Comparison of ENCODE assay signal across 10 mouse cellular contexts in the genomic region with DNA sequence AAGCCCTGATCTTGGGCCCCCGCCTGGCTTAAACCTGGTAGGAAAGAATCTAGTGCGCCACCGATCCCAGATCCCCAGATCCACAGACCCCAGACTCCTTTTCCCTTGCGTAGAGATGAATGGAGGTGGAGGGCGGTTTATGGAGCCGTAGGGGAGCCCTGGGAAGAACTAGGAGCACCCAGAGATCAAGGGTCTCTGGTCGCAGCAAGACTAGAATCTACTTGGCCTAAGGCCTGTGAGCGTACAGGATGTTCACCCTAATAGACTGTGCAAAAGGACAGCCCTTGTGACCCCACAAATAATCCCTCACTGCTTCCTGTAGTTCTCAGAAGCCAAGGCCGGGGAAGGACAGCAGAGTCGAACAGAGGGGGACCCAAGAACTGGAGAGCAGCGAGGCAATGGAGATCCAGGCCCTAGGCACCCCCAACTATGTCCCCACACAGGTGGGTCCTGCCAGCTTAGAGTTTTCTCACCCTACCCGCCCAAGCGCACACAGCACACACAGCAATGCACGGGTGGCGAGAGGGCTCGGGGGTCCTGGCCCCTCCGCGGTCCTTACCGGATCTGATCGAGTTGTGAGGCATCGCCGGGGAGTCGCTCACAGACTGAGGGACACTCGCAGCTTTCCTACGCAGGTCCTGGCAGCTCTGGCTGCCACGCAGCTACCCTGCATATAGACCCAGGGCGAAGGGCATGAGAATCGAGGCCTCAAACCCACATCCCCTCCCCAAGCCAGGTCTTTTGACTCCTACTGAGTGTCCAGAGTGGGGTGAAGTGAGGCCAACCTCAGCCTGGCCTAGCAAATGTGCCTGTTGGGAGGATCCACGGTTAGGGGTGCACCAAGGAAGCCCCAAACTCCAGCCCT. TPM values are rescaled to one million over a fixed set of nuclear protein-coding genes. Genes with fewer than 3 reads are reported as not detected.
DNase-seq lines count a peak whose midpoint lies in the region; ATAC-seq lines count a peak whose summit lies in the region.
"Had no signal": no experiment of that assay in that cellular context is flagged by ENCODE, and none has a peak within 500 bp of the region (broad histone marks: within the 10 kb centered on the region; RNA-seq: fewer than 3 reads in every experiment).

No protein-coding gene starts in this region.

- ATAC-seq in hindbrain, embryonic 16.5 days: peak; percentile 27
- ATAC-seq in midbrain, embryonic 11.5 days (ENCODE audit: low FRiP score): peak; percentile 14

- no peaks in the 10 kb centered on the region for H3K9me3 ChIP-seq in hindbrain, embryonic 16.5 days (ENCODE audit: control insufficient read depth, low read length)
- H3K9me3 ChIP-seq in midbrain, embryonic 11.5 days (ENCODE audit: control insufficient read depth, low read length): no peaks in the 10 kb centered on the region

- peak overlapping the region; percentile 45 for H3K4me3 ChIP-seq in hindbrain, embryonic 16.5 days (ENCODE audit: low read length)
- H3K4me3 ChIP-seq in midbrain, embryonic 11.5 days (ENCODE audit: low read depth, low read length): peak overlapping the region; percentile 37
- H3K4me3 ChIP-seq: myocyte had no signal

- peak; percentile 86 for DNase-seq in heart, adult 11 months
- no peak for DNase-seq in heart, postnatal 10 days
- DNase-seq in ZHBTc4 (ENCODE audit: low read depth, low spot score): peak; percentile 26
- DNase-seq in midbrain, embryonic 11.5 days (ENCODE audit: low spot score, missing footprints): peak; percentile 95
- DNase-seq in thymus, postnatal 25 days: no peak
- no peak for DNase-seq in testis, postnatal 14 days (ENCODE audit: low spot score)
- DNase-seq in frontal cortex, postnatal 36 days (ENCODE audit: low spot score in 2 of 2): no peak
- DNase-seq: layer of hippocampus, adult 9-11 months had no signal

- H3K4me2 ChIP-seq in hindbrain, embryonic 16.5 days (ENCODE audit: low read length): peak overlapping the region; percentile 67
- peak overlapping the region; percentile 56 for H3K4me2 ChIP-seq in midbrain, embryonic 11.5 days

- H3K27me3 ChIP-seq in hindbrain, embryonic 16.5 days (replicated peaks; ENCODE audit: control insufficient read depth, insufficient read depth, low read length): peaks cover 27% of the 10 kb centered on the region
- peaks cover 55% of the 10 kb centered on the region for H3K27me3 ChIP-seq in midbrain, embryonic 11.5 days (ENCODE audit: control insufficient read depth, insufficient read depth, low read length)

- H3K9ac ChIP-seq in hindbrain, embryonic 16.5 days (ENCODE audit: low read depth, low read length): peak overlapping the region; percentile 65
- peak overlapping the region; percentile 54 for H3K9ac ChIP-seq in midbrain, embryonic 11.5 days (ENCODE audit: low read length)

- no peaks in the 10 kb centered on the region for H3K36me3 ChIP-seq in hindbrain, embryonic 16.5 days (ENCODE audit: control insufficient read depth, insufficient read depth, low read length)
- H3K36me3 ChIP-seq in midbrain, embryonic 11.5 days (ENCODE audit: control insufficient read depth, insufficient read depth, low read length): no peaks in the 10 kb centered on the region

- H3K4me1 ChIP-seq in hindbrain, embryonic 16.5 days (ENCODE audit: control insufficient read depth, insufficient read depth, low read depth, low read length): peaks cover 9% of the 10 kb centered on the region
- peaks cover 13% of the 10 kb centered on the region for H3K4me1 ChIP-seq in midbrain, embryonic 11.5 days (ENCODE audit: control insufficient read depth, insufficient read depth, low read length)

- intact Hi-C loops in heart, postnatal 10 days (cut with DNase I): loop anchor here (5.0 kb wide), 1 partner anchor 53 kb away; no protein-coding TSS in a partner anchor

- H3K27ac ChIP-seq in hindbrain, embryonic 16.5 days (ENCODE audit: low read depth, low read length): peak overlapping the region; percentile 63
- H3K27ac ChIP-seq in midbrain, embryonic 11.5 days (ENCODE audit: low read depth, low read length): no peak overlapping the region

- WGBS in hindbrain, embryonic 16.5 days: 17% methylated on average over 29 of the region's 29 CpGs
- WGBS in midbrain, embryonic 11.5 days: 3% methylated on average over 29 of the region's 29 CpGs

RNA-seq across cellular contexts. Expression of a gene that starts 0.7 kb away (rescaled TPM):
- total RNA-seq in heart, postnatal 10 days (2021): not detected
- 21.2 and 24.0 TPM in 2 replicates for polyA plus RNA-seq in hindbrain, embryonic 16.5 days (2015; fragmentation: Nextera tagmentation; extraction: Ambion mirVana)
- 3.1 and 3.4 TPM in 2 replicates for polyA plus RNA-seq in midbrain, embryonic 11.5 days (2014; fragmentation: Nextera tagmentation; extraction: Ambion mirVana)
- polyA plus RNA-seq: myocyte had no signal

Comparison
In these comparisons a context has a peak if more than half of its experiments do, and no peak if none do; other contexts are left out.
1. DNase-seq: peak in heart, adult 11 months (single experiment), ZHBTc4 (single experiment) and midbrain, embryonic 11.5 days (single experiment); none in heart, postnatal 10 days (0 of 2), thymus, postnatal 25 days (single experiment), testis, postnatal 14 days (single experiment) and frontal cortex, postnatal 36 days (0 of 2).